Mouse (Mus musculus) liver, adult 10 weeks (tissue): ENCODE results near the gene Prr14. TPM values are rescaled to one million over a fixed set of nuclear protein-coding genes. Genes with fewer than 3 reads are reported as not detected.

ENCODE experiments used
- polyA plus RNA-seq: library from polyadenylated mRNA; stranded (reverse); fragments of 350-450 nt; fragmentation: Illumina TruSeq; extraction: RNeasy Lipid Tissue Mini Kit (QIAGEN cat#74804); gene quantifications from one replicate; pipeline ENCODE4 v1.2.3, GENCODE M21; 2014; ENCODE audit warnings: low read depth, low replicate concordance

The Prr14 gene
- 10.5 TPM for polyA plus RNA-seq

GRCm38 (mm10) chr7:127459311-127459710 is at the start of gene Prr14:
Gene Prr14, plus strand, starts transcription at chr7:127459611.

GRCm38 (mm10) chr7:127421388-127422191 is 37.8 kb upstream of the Prr14 start, which contains the start of gene Zfp688:
Gene Zfp688, minus strand, starts transcription at chr7:127422068.

GRCm38 (mm10) chr7:127448521-127449300 is 10.7 kb upstream of the Prr14 start, which contains the start of gene Zfp689:
Gene Zfp689, minus strand, starts transcription at chr7:127449158.

GRCm38 (mm10) chr7:127478635-127479317 is 19.4 kb downstream of the Prr14 start, which contains the start of gene Fbrs:
Gene Fbrs, plus strand, starts transcription at chr7:127479199.

GRCm38 (mm10) chr7:127511808-127512230 is 52.4 kb downstream of the Prr14 start, which contains the start of gene Srcap:
Gene Srcap, plus strand, starts transcription at chr7:127511983.

GRCm38 (mm10) chr7:127519284-127519683 is 59.9 kb downstream of the Prr14 start, which contains the start of gene Gm42715:
Gene Gm42715, plus strand, starts transcription at chr7:127519584.

Other genes starting within 250 kb of the Prr14 start
- gene Zfp553, start 226.6 kb upstream of the Prr14 start, polyA plus RNA-seq, result 0.50 TPM
- not detected for gene Sept1, start 226.5 kb upstream of the Prr14 start, polyA plus RNA-seq
- not detected for gene Zfp771, start 215.3 kb upstream of the Prr14 start, polyA plus RNA-seq
- gene Dctpp1, start 198.9 kb upstream of the Prr14 start, polyA plus RNA-seq, result 2.3 TPM
- gene Sephs2, start 185.6 kb upstream of the Prr14 start, polyA plus RNA-seq, result 507 TPM
- 2.2 TPM for gene Itgal, start 163.4 kb upstream of the Prr14 start, polyA plus RNA-seq
- 2.7 TPM for gene Zfp768, start 114.0 kb upstream of the Prr14 start, polyA plus RNA-seq
- gene Zfp747, start 83.6 kb upstream of the Prr14 start, polyA plus RNA-seq, result 1.0 TPM
- gene 9130019O22Rik, start 72.4 kb upstream of the Prr14 start, polyA plus RNA-seq, result 0.61 TPM
- 0.42 TPM for gene E430018J23Rik, start 66.0 kb upstream of the Prr14 start, polyA plus RNA-seq
- 0.77 TPM for gene Zfp764, start 52.8 kb upstream of the Prr14 start, polyA plus RNA-seq
- 1.4 TPM for gene Zfp688, start 37.5 kb upstream of the Prr14 start, polyA plus RNA-seq
- 0.48 TPM for gene Zfp689, start 10.5 kb upstream of the Prr14 start, polyA plus RNA-seq
- gene Fbrs, start 19.6 kb downstream of the Prr14 start, polyA plus RNA-seq, result 5.4 TPM
- gene Srcap, start 52.4 kb downstream of the Prr14 start, polyA plus RNA-seq, result 1.8 TPM
- 3.5 TPM for gene Gm42715, start 60.0 kb downstream of the Prr14 start, polyA plus RNA-seq
- not detected for gene Tmem265, start 101.8 kb downstream of the Prr14 start, polyA plus RNA-seq
- gene Phkg2, start 113.7 kb downstream of the Prr14 start, polyA plus RNA-seq, result 17.5 TPM
- not detected for gene Ccdc189, start 129.0 kb downstream of the Prr14 start, polyA plus RNA-seq
- gene Rnf40, start 129.2 kb downstream of the Prr14 start, polyA plus RNA-seq, result 1.8 TPM
- gene Zfp629, start 156.2 kb downstream of the Prr14 start, polyA plus RNA-seq, result 3.5 TPM
- 0.26 TPM for gene Bcl7c, start 249.3 kb downstream of the Prr14 start, polyA plus RNA-seq